Mouse (Mus musculus): ENCODE measurements around the gene Ttc9. TPM values are rescaled to one million over a fixed set of nuclear protein-coding genes. Genes with fewer than 3 reads are reported as not detected.
A peak's percentile ranks its signal among the peaks of the same experiment; 100 is the strongest.

Ttc9 gene
- polyA plus RNA-seq, 1 experiment from 2014 or later, result 3.1 TPM

DNA sequence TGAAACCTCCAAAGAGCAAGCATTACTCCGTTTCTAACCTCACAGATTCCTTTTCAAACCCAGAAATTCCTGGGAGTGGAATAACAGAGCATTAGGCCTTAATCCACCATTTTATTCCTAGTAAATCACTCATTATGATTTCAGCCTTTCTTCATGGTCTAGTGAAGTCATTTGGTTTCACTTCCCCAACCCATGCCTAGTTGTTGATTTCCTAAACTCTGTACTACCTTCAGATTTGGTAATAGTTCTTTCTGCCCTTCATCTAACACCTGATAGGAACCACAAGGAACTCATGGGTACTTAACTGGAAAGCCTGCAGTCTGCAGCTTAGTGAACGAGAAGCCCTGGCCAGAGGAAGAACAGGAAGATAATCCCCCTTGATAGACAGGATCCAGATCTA, 44.5 kb downstream of the Ttc9 start:
- H3K27ac ChIP-seq (ENCODE audit: low read depth, low read length), result no peak overlapping the region; the same call in 1 of the 2 replicates
- H3K4me1 ChIP-seq (replicated peaks; ENCODE audit: control insufficient read depth, insufficient read depth, low read length), result 0 out of 2 replicates have a peak, but pooled peaks cover 2% of the 10 kb centered on the region
- 18% methylated on average over 2 of the region's 2 CpGs for WGBS
- H3K4me2 ChIP-seq (ENCODE audit: low read depth, low read length, severe bottlenecking), result no peak overlapping the region
- no peak for DNase-seq (ENCODE audit: low spot score)
- H3K9me3 ChIP-seq (ENCODE audit: control insufficient read depth, low read length), result no peaks in the 10 kb centered on the region
- H3K9ac ChIP-seq (ENCODE audit: low read length), result no peak overlapping the region
- no peak for ATAC-seq (replicated peaks; ENCODE audit: low FRiP score)
- no peaks in the 10 kb centered on the region for H3K27me3 ChIP-seq (ENCODE audit: control insufficient read depth, insufficient read depth, low read length)
- no peaks in the 10 kb centered on the region for H3K36me3 ChIP-seq (ENCODE audit: control insufficient read depth, insufficient read depth, low read length)
- no peak overlapping the region for H3K4me3 ChIP-seq (ENCODE audit: low read depth, low read length)

GRCm38 (mm10) chr12:81679807-81680529, 48.9 kb downstream of the Ttc9 start:
- DNase-seq (ENCODE audit: low spot score) (no peak), ATAC-seq (replicated peaks; ENCODE audit: low FRiP score) (no peak)
- H3K36me3 ChIP-seq (ENCODE audit: control insufficient read depth, insufficient read depth, low read length), result no peaks in the 10 kb centered on the region
- H3K27me3 ChIP-seq (ENCODE audit: control insufficient read depth, insufficient read depth, low read length), result no peaks in the 10 kb centered on the region
- no peak overlapping the region for H3K9ac ChIP-seq (ENCODE audit: low read length)
- no peak overlapping the region for H3K4me3 ChIP-seq (ENCODE audit: low read depth, low read length)
- H3K4me1 ChIP-seq (replicated peaks; ENCODE audit: control insufficient read depth, insufficient read depth, low read length), result peaks cover 5% of the 10 kb centered on the region; the same call in 1 of the 2 replicates
- H3K27ac ChIP-seq (ENCODE audit: low read depth, low read length), result no peak overlapping the region
- 78% methylated on average over 7 of the region's 7 CpGs for WGBS
- H3K9me3 ChIP-seq (ENCODE audit: control insufficient read depth, low read length), result no peaks in the 10 kb centered on the region
- H3K4me2 ChIP-seq (ENCODE audit: low read depth, low read length, severe bottlenecking), result no peak overlapping the region

DNA sequence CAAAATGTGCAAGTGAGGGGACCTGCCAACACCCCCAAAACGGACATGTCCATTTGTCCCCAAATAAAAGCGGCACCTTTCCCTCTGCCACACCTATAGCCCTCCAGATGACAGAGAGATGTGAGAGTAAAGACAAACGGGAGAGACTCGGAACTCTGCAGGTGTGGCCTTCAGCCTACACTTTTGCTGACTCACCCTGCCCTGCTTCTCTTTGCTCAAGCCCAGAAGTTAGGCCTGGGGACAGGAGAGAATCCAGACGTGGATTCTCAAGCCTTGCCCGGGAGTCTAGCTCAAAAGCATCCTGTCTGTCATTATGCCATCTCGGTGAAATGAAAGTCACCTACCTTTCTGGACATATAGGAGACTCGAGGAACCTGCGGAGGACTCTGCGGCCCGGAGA, 52.3 kb downstream of the Ttc9 start:
- H3K27ac ChIP-seq (ENCODE audit: low read depth, low read length), result no peak overlapping the region
- WGBS, result 75% methylated on average over 11 of the region's 11 CpGs
- H3K4me1 ChIP-seq (replicated peaks; ENCODE audit: control insufficient read depth, insufficient read depth, low read length), result peaks cover 10% of the 10 kb centered on the region; the same call in 1 of the 2 replicates
- H3K36me3 ChIP-seq (ENCODE audit: control insufficient read depth, insufficient read depth, low read length), result no peaks in the 10 kb centered on the region
- ATAC-seq (replicated peaks; ENCODE audit: low FRiP score), result no peak
- no peak overlapping the region for H3K9ac ChIP-seq (ENCODE audit: low read length)
- no peak overlapping the region for H3K4me2 ChIP-seq (ENCODE audit: low read depth, low read length, severe bottlenecking)
- DNase-seq (ENCODE audit: low spot score), result no peak
- no peaks in the 10 kb centered on the region for H3K27me3 ChIP-seq (ENCODE audit: control insufficient read depth, insufficient read depth, low read length)
- no peaks in the 10 kb centered on the region for H3K9me3 ChIP-seq (ENCODE audit: control insufficient read depth, low read length)
- H3K4me3 ChIP-seq (ENCODE audit: low read depth, low read length), result no peak overlapping the region

GRCm38 (mm10) chr12:81684096-81684495, 53.0 kb downstream of the Ttc9 start:
- Histone ChIP-seq H3K27me3 (ENCODE audit: control insufficient read depth, insufficient read depth, low read length) (no peaks in the 10 kb centered on the region), H3K4me2 (ENCODE audit: low read depth, low read length, severe bottlenecking) (no peak overlapping the region), H3K9ac (ENCODE audit: low read length) (no peak overlapping the region), H3K36me3 (ENCODE audit: control insufficient read depth, insufficient read depth, low read length) (no peaks in the 10 kb centered on the region), H3K9me3 (ENCODE audit: control insufficient read depth, low read length) (no peaks in the 10 kb centered on the region), H3K27ac (ENCODE audit: low read depth, low read length) (no peak overlapping the region), H3K4me3 (ENCODE audit: low read depth, low read length) (no peak overlapping the region), H3K4me1 (replicated peaks; ENCODE audit: control insufficient read depth, insufficient read depth, low read length) (peaks cover 10% of the 10 kb centered on the region; the same call in 1 of the 2 replicates)
- ATAC-seq (replicated peaks; ENCODE audit: low FRiP score), result no peak
- WGBS, result 74% methylated on average over 6 of the region's 6 CpGs
- no peak for DNase-seq (ENCODE audit: low spot score)

GRCm38 (mm10) chr12:81685981-81686380, 54.9 kb downstream of the Ttc9 start:
- H3K27ac ChIP-seq (ENCODE audit: low read depth, low read length), result no peak overlapping the region
- H3K9me3 ChIP-seq (ENCODE audit: control insufficient read depth, low read length), result no peaks in the 10 kb centered on the region
- no peak overlapping the region for H3K4me3 ChIP-seq (ENCODE audit: low read depth, low read length)
- 18% methylated on average over 3 of the region's 3 CpGs for WGBS
- H3K4me1 ChIP-seq (replicated peaks; ENCODE audit: control insufficient read depth, insufficient read depth, low read length), result peaks cover 10% of the 10 kb centered on the region; the same call in 1 of the 2 replicates
- 0 out of 2 replicates have a peak overlapping the region, but pooled peaks have one; percentile 16 for H3K4me2 ChIP-seq (ENCODE audit: low read depth, low read length, severe bottlenecking)
- ATAC-seq (replicated peaks; ENCODE audit: low FRiP score), result peak; percentile 43
- no peak for DNase-seq (ENCODE audit: low spot score)
- no peaks in the 10 kb centered on the region for H3K27me3 ChIP-seq (ENCODE audit: control insufficient read depth, insufficient read depth, low read length)
- no peak overlapping the region for H3K9ac ChIP-seq (ENCODE audit: low read length)
- H3K36me3 ChIP-seq (ENCODE audit: control insufficient read depth, insufficient read depth, low read length), result no peaks in the 10 kb centered on the region

DNA sequence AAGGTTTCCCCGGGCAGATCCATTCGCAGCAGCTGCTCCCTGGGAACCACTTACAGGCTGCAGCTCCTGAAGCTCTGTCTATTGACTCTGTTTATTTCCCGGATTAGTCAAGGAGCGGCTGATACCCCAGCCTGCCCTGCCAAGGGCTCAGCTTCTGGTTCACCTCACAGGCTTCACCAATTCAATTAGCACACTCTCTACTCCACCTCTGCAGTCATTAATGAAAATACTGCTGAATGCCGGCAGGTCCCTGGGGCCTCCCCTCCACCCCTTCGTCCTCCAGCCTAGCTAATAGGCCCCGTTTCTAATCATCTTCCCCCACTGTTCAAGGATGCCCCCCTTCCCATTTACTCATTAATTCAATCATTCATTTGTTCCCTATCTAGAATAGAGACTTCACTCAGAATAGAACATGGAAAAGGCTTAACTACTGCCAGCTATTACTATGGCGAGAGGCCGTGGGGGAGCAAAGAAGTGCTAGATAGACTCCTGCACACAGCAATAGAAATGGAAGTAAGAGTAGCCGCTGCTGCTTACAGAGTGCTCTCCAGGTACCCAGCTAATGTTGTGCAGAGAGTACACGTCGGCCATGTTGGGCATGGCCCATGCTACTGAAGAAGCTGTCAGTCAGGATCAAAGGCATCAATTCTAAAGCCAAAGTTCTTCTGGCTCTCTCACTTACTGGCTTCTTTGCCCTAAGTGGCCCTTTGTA, 55.5 kb downstream of the Ttc9 start:
- ATAC-seq (replicated peaks; ENCODE audit: low FRiP score) (peak; percentile 89), DNase-seq (ENCODE audit: low spot score) (peak; percentile 77)
- H3K4me2 ChIP-seq (ENCODE audit: low read depth, low read length, severe bottlenecking), result 0 out of 2 replicates have a peak overlapping the region, but pooled peaks have one; percentile 16
- H3K9me3 ChIP-seq (ENCODE audit: control insufficient read depth, low read length), result no peaks in the 10 kb centered on the region
- no peak overlapping the region for H3K9ac ChIP-seq (ENCODE audit: low read length)
- H3K4me1 ChIP-seq (replicated peaks; ENCODE audit: control insufficient read depth, insufficient read depth, low read length), result peaks cover 10% of the 10 kb centered on the region; the same call in 1 of the 2 replicates
- H3K4me3 ChIP-seq (ENCODE audit: low read depth, low read length), result no peak overlapping the region
- H3K36me3 ChIP-seq (ENCODE audit: control insufficient read depth, insufficient read depth, low read length), result no peaks in the 10 kb centered on the region
- 8% methylated on average over 12 of the region's 12 CpGs for WGBS
- H3K27ac ChIP-seq (ENCODE audit: low read depth, low read length), result peak overlapping the region; percentile 26; the same call in 1 of the 2 replicates
- H3K27me3 ChIP-seq (ENCODE audit: control insufficient read depth, insufficient read depth, low read length), result no peaks in the 10 kb centered on the region

DNA sequence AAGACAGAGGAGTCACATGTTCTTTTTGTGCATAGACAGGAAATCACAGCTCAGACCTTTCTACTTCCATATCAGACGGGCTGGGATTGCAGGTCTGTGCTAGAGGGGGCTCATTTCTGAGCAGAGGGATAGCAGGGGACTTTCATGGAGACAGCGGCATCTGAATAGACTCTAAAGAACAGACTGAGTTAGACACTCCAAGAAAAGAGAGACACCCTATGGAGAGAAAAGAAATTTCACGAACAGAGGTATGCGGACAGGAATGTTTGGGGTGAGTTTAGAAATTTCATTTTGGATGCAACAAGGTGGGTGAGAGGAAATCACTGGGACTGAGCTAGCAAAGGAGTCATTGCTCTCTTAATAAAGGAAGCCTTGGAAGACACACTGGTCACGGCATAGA, 56.8 kb downstream of the Ttc9 start:
- DNase-seq (ENCODE audit: low spot score) (no peak), ATAC-seq (replicated peaks; ENCODE audit: low FRiP score) (no peak)
- 85% methylated on average over 5 of the region's 5 CpGs for WGBS
- Histone ChIP-seq H3K4me3 (ENCODE audit: low read depth, low read length) (no peak overlapping the region), H3K4me1 (replicated peaks; ENCODE audit: control insufficient read depth, insufficient read depth, low read length) (peaks cover 10% of the 10 kb centered on the region; the same call in 1 of the 2 replicates), H3K4me2 (ENCODE audit: low read depth, low read length, severe bottlenecking) (no peak overlapping the region), H3K9ac (ENCODE audit: low read length) (no peak overlapping the region), H3K36me3 (ENCODE audit: control insufficient read depth, insufficient read depth, low read length) (no peaks in the 10 kb centered on the region), H3K9me3 (ENCODE audit: control insufficient read depth, low read length) (no peaks in the 10 kb centered on the region), H3K27ac (ENCODE audit: low read depth, low read length) (no peak overlapping the region), H3K27me3 (ENCODE audit: control insufficient read depth, insufficient read depth, low read length) (no peaks in the 10 kb centered on the region)

- Histone ChIP-seq H3K4me2 (ENCODE audit: low read depth, low read length, severe bottlenecking) (no peak overlapping the region), H3K9ac (ENCODE audit: low read length) (no peak overlapping the region), H3K27ac (ENCODE audit: low read depth, low read length) (no peak overlapping the region), H3K9me3 (ENCODE audit: control insufficient read depth, low read length) (no peaks in the 10 kb centered on the region), H3K4me3 (ENCODE audit: low read depth, low read length) (no peak overlapping the region), H3K27me3 (ENCODE audit: control insufficient read depth, insufficient read depth, low read length) (no peaks in the 10 kb centered on the region), H3K4me1 (replicated peaks; ENCODE audit: control insufficient read depth, insufficient read depth, low read length) (peaks cover 10% of the 10 kb centered on the region; the same call in 1 of the 2 replicates), H3K36me3 (ENCODE audit: control insufficient read depth, insufficient read depth, low read length) (no peaks in the 10 kb centered on the region)
- DNase-seq (ENCODE audit: low spot score) (no peak), ATAC-seq (replicated peaks; ENCODE audit: low FRiP score) (no peak)
- 80% methylated on average over 4 of the region's 4 CpGs for WGBS
Measured at GRCm38 (mm10) chr12:81688537-81688936, 57.5 kb downstream of the Ttc9 start.

Data from forebrain, embryonic 11.5 days (tissue).